7 mouse cellular contexts compared by ENCODE assay signal in genomic region chrX:38190458-38190764, GRCm38 (mm10). TPM values are rescaled to one million over a fixed set of nuclear protein-coding genes. Genes with fewer than 3 reads are reported as not detected.
DNase-seq lines count a peak whose midpoint lies in the region; ATAC-seq and TF ChIP-seq lines count a peak whose summit lies in the region.

No protein-coding gene starts in this region.

- TF ChIP-seq CTCF in embryonic fibroblast, embryonic 13.5 days (IDR thresholded peaks at IDR 0.05; ENCODE audit: borderline replicate concordance, insufficient read depth, low read length), result no peak
- TF ChIP-seq CTCF in small intestine, adult 2 months (IDR thresholded peaks at IDR 0.05; ENCODE audit: extremely low read depth, insufficient read length, insufficient replicate concordance, low read depth, low read length), result no peak

- peak overlapping the region; percentile 70 for H3K4me3 ChIP-seq in lung, embryonic 16.5 days (ENCODE audit: low read length)
- peak overlapping the region; percentile 73 for H3K4me3 ChIP-seq in embryonic fibroblast, embryonic 13.5 days (ENCODE audit: insufficient read depth, low read length)
- H3K4me3 ChIP-seq in limb, embryonic 12.5 days (replicated peaks), result peak overlapping the region; percentile 61
- peak overlapping the region; percentile 75 for H3K4me3 ChIP-seq in small intestine, adult 2 months (ENCODE audit: low read depth, low read length)

- H3K9ac ChIP-seq in lung, embryonic 16.5 days (ENCODE audit: low read length), result peak overlapping the region; percentile 87
- H3K9ac ChIP-seq in limb, embryonic 12.5 days (replicated peaks), result peak overlapping the region; percentile 75

- 18% methylated on average over 3 of the region's 3 CpGs for WGBS in lung, embryonic 16.5 days
- 27% methylated on average over 3 of the region's 3 CpGs for WGBS in limb, embryonic 12.5 days
- 19% methylated on average over 3 of the region's 3 CpGs for WGBS in small intestine, adult 2 months

- H3K9me3 ChIP-seq in lung, embryonic 16.5 days (ENCODE audit: control insufficient read depth, low read length), result no peaks in the 10 kb centered on the region
- H3K9me3 ChIP-seq in limb, embryonic 12.5 days, result no peaks in the 10 kb centered on the region

- no peak for TF ChIP-seq POLR2A in embryonic fibroblast, embryonic 13.5 days (IDR thresholded peaks at IDR 0.05; ENCODE audit: low read depth, low read length)
- no peak for TF ChIP-seq POLR2A in small intestine, adult 2 months (IDR thresholded peaks at IDR 0.05; ENCODE audit: low read depth, low read length)

- peak overlapping the region; percentile 88 for H3K27ac ChIP-seq in lung, embryonic 16.5 days (ENCODE audit: low read length)
- peak overlapping the region; percentile 75; the same call in 1 of the 2 replicates for H3K27ac ChIP-seq in embryonic fibroblast, embryonic 13.5 days (ENCODE audit: insufficient read depth, low read length)
- peak overlapping the region; percentile 84; the same call in 1 of the 2 replicates for H3K27ac ChIP-seq in limb, embryonic 12.5 days
- peak overlapping the region; percentile 90 for H3K27ac ChIP-seq in small intestine, adult 2 months (ENCODE audit: insufficient read depth, low read depth, low read length)

- peak overlapping the region; percentile 65 for H3K4me2 ChIP-seq in lung, embryonic 16.5 days (ENCODE audit: low read depth, low read length)
- H3K4me2 ChIP-seq in limb, embryonic 12.5 days, result peak overlapping the region; percentile 62

- peaks cover 2% of the 10 kb centered on the region; the same call in 1 of the 2 replicates for H3K36me3 ChIP-seq in lung, embryonic 16.5 days (ENCODE audit: control insufficient read depth, insufficient read depth, low read length)
- H3K36me3 ChIP-seq in limb, embryonic 12.5 days, result peaks cover 14% of the 10 kb centered on the region; the same call in 1 of the 2 replicates
- peaks cover 2% of the 10 kb centered on the region; the same call in 1 of the 2 replicates for H3K36me3 ChIP-seq in small intestine, adult 2 months (ENCODE audit: control insufficient read depth, insufficient read depth, low read length)

- no peak for DNase-seq in lung, postnatal 14 days
- DNase-seq in left cerebral cortex, adult 8-10 months (ENCODE audit: low spot score in 2 of 2), result no peak

- no peak for ATAC-seq in lung, embryonic 16.5 days (ENCODE audit: low read depth)
- ATAC-seq in limb, embryonic 12.5 days (ENCODE audit: insufficient number of reproducible peaks, insufficient read depth, low FRiP score, low TSS enrichment, low read depth), result 0 out of 2 replicates have a peak, but pooled peaks have one; percentile 39
- no peak for ATAC-seq in monocyte, adult 5-6 weeks (replicated peaks; ENCODE audit: insufficient number of reproducible peaks, low FRiP score, low TSS enrichment, poor library complexity, severe bottlenecking)

- H3K4me1 ChIP-seq in lung, embryonic 16.5 days (replicated peaks; ENCODE audit: control insufficient read depth, insufficient read depth, low read length), result no peaks in the 10 kb centered on the region
- H3K4me1 ChIP-seq in embryonic fibroblast, embryonic 13.5 days (ENCODE audit: control insufficient read depth, insufficient read depth, low read length), result no peaks in the 10 kb centered on the region; the same call in 1 of the 2 replicates
- no peaks in the 10 kb centered on the region for H3K4me1 ChIP-seq in limb, embryonic 12.5 days (replicated peaks)
- H3K4me1 ChIP-seq in small intestine, adult 2 months (ENCODE audit: control insufficient read depth, insufficient read depth, insufficient read length, low read length), result no peaks in the 10 kb centered on the region; the same call in 1 of the 2 replicates

- H3K27me3 ChIP-seq in lung, embryonic 16.5 days (ENCODE audit: control insufficient read depth, insufficient read depth, low read depth, low read length), result no peaks in the 10 kb centered on the region
- H3K27me3 ChIP-seq in limb, embryonic 12.5 days, result no peaks in the 10 kb centered on the region
- no peaks in the 10 kb centered on the region for H3K27me3 ChIP-seq in small intestine, adult 2 months (ENCODE audit: control insufficient read depth, insufficient read depth, low read length)

RNA-seq across cellular contexts. Expression of gene Zbtb33, which starts 0.8 kb away (rescaled TPM):
- polyA plus RNA-seq in lung, embryonic 16.5 days (2015; fragmentation: Nextera tagmentation; extraction: Ambion mirVana), result 2.7 and 3.6 TPM in 2 replicates
- polyA plus RNA-seq in embryonic fibroblast, embryonic 13.5 days (2011; ENCODE audit: insufficient read length, low read depth, missing spikeins), result 24.8 and 28.4 TPM in 2 replicates
- polyA plus RNA-seq in limb, embryonic 12.5 days (2016; fragmentation: Nextera tagmentation; extraction: Ambion mirVana), result 3.9 and 4.4 TPM in 2 replicates
- 0.88 and 1.4 TPM in 2 replicates for polyA plus RNA-seq in small intestine, adult 2 months (2012; rRNA removed)
- 10 to 100 TPM; 20.6 to 26.4 (median 22.3) TPM for total RNA-seq in left cerebral cortex, adult 8-10 months (2022)
- total RNA-seq in monocyte, adult 5-6 weeks (2017), result 23.9 to 32.8 TPM (median 25.2 TPM) in 3 replicates
